Mouse (Mus musculus): ENCODE measurements around the gene Mknk2. TPM values are rescaled to one million over a fixed set of nuclear protein-coding genes. Genes with fewer than 3 reads are reported as not detected.
A peak's percentile ranks its signal among the peaks of the same experiment; 100 is the strongest.

The Mknk2 gene
- 68.8 and 73.0 TPM in 2 replicates for polyA plus RNA-seq (2015; fragmentation: Nextera tagmentation; extraction: Ambion mirVana)

GRCm38 (mm10) chr10:80677942-80678436 is at the start of gene Mknk2:
Mknk2 (minus strand) TSS chr10:80678112.
- Histone ChIP-seq H3K4me3 (replicated peaks) (peak within 1 kb of the TSS; percentile 92), H3K9me3 (no peaks in the 10 kb centered on the region), H3K9ac (peak within 1 kb of the TSS; percentile 65), H3K27ac (peak within 1 kb of the TSS; percentile 97), H3K36me3 (0 out of 2 replicates have a peak, but pooled peaks cover 2% of the 10 kb centered on the region), H3K27me3 (replicated peaks) (no peaks in the 10 kb centered on the region), H3K4me2 (replicated peaks) (peak within 1 kb of the TSS; percentile 83), H3K4me1 (replicated peaks) (peaks cover 45% of the 10 kb centered on the region)
- 7% methylated on average over 8 of the region's 8 CpGs for WGBS
- peak; percentile 34 for ATAC-seq

DNA sequence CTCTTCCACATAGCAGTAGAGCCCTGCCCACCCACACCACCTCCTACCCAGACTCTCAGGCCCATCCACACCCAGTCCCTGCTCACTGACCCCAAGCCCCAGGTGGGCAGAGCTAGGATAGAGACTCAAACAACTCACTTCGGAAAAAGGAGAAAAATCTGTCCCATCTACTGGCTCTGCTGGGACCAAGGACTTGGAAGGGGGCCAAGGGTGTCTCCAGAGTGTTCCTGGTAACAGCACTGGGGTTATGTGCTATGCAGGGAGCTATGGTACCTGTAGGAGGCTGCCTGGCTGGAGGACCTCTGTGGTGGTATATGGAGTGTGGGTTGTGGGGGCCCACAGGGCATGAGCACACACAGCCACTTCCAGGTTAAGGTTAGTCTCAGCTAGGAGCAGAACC is 39.4 kb upstream of the Mknk2 start:
- H3K27me3 ChIP-seq (replicated peaks) = no peaks in the 10 kb centered on the region
- H3K27ac ChIP-seq = no peak overlapping the region
- H3K9ac ChIP-seq = no peak overlapping the region
- ATAC-seq = no peak
- no peaks in the 10 kb centered on the region for H3K9me3 ChIP-seq
- peaks cover 88% of the 10 kb centered on the region for H3K36me3 ChIP-seq
- no peak overlapping the region for H3K4me3 ChIP-seq (replicated peaks)
- H3K4me2 ChIP-seq (replicated peaks) = no peak overlapping the region
- no peaks in the 10 kb centered on the region for H3K4me1 ChIP-seq (replicated peaks)
- WGBS = 90% methylated on average over 1 of the region's 1 CpGs

GRCm38 (mm10) chr10:80710834-80711233 is 32.9 kb upstream of the Mknk2 start:
- Histone ChIP-seq H3K4me1 (replicated peaks) (no peaks in the 10 kb centered on the region), H3K4me3 (replicated peaks) (no peak overlapping the region), H3K9ac (no peak overlapping the region), H3K36me3 (peaks cover 88% of the 10 kb centered on the region), H3K27ac (no peak overlapping the region), H3K27me3 (replicated peaks) (no peaks in the 10 kb centered on the region), H3K9me3 (no peaks in the 10 kb centered on the region), H3K4me2 (replicated peaks) (no peak overlapping the region)
- no peak for ATAC-seq
- 76% methylated on average over 3 of the region's 3 CpGs for WGBS

- H3K9ac ChIP-seq = no peak overlapping the region
- no peak overlapping the region for H3K4me3 ChIP-seq (replicated peaks)
- H3K4me1 ChIP-seq (replicated peaks) = peaks cover 20% of the 10 kb centered on the region
- no peaks in the 10 kb centered on the region for H3K27me3 ChIP-seq (replicated peaks)
- WGBS = 78% methylated on average over 3 of the region's 3 CpGs
- ATAC-seq = no peak
- H3K36me3 ChIP-seq = peaks cover 40% of the 10 kb centered on the region
- H3K27ac ChIP-seq = no peak overlapping the region
- H3K4me2 ChIP-seq (replicated peaks) = no peak overlapping the region
- H3K9me3 ChIP-seq = no peaks in the 10 kb centered on the region
Observed at GRCm38 (mm10) chr10:80705479-80705878, 27.6 kb upstream of the Mknk2 start.

DNA sequence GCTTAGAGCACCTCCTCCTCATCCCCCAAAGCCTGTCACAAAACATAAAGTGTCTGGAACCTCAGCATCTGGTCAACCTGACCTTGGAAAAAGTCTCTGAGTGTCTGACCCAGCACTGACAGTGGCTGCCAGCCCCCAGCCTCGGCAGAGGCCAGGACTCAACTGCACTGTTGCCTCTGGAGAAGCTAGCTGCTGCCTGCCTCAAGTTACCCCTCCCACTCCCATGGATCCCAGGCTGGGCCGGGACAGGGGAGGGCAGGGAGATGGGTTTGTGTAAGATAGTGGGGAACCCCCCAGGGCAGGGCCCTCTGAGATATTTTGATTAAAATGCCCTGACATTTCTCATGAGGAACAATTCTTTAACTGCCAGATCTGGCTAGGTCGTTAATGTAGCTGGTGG is 27.1 kb upstream of the Mknk2 start:
- no peak for ATAC-seq
- peaks cover 37% of the 10 kb centered on the region for H3K36me3 ChIP-seq
- H3K4me3 ChIP-seq (replicated peaks) = no peak overlapping the region
- no peak overlapping the region for H3K27ac ChIP-seq
- peaks cover 24% of the 10 kb centered on the region for H3K4me1 ChIP-seq (replicated peaks)
- H3K9me3 ChIP-seq = no peaks in the 10 kb centered on the region
- H3K4me2 ChIP-seq (replicated peaks) = no peak overlapping the region
- WGBS = 57% methylated on average over 3 of the region's 3 CpGs
- H3K9ac ChIP-seq = no peak overlapping the region
- no peaks in the 10 kb centered on the region for H3K27me3 ChIP-seq (replicated peaks)

GRCm38 (mm10) chr10:80704418-80704817 is 26.5 kb upstream of the Mknk2 start:
- WGBS = 89% methylated on average over 5 of the region's 5 CpGs
- no peak overlapping the region for H3K9ac ChIP-seq

GRCm38 (mm10) chr10:80703643-80704042 is 25.7 kb upstream of the Mknk2 start:
- Histone ChIP-seq H3K9ac (peak overlapping the region; percentile 40; the same call in 1 of the 2 replicates), H3K27ac (peak overlapping the region; percentile 85; the same call in 1 of the 2 replicates)
- no peak for ATAC-seq

More at GRCm38 (mm10) chr10:80704418-80704817, 26.5 kb upstream of the Mknk2 start:
- no peaks in the 10 kb centered on the region for H3K27me3 ChIP-seq (replicated peaks)
- peaks cover 27% of the 10 kb centered on the region for H3K4me1 ChIP-seq (replicated peaks)
- no peak for ATAC-seq
- H3K4me3 ChIP-seq (replicated peaks) = no peak overlapping the region
- no peak overlapping the region for H3K27ac ChIP-seq
- peaks cover 31% of the 10 kb centered on the region for H3K36me3 ChIP-seq
- no peak overlapping the region for H3K4me2 ChIP-seq (replicated peaks)
- no peaks in the 10 kb centered on the region for H3K9me3 ChIP-seq

DNA sequence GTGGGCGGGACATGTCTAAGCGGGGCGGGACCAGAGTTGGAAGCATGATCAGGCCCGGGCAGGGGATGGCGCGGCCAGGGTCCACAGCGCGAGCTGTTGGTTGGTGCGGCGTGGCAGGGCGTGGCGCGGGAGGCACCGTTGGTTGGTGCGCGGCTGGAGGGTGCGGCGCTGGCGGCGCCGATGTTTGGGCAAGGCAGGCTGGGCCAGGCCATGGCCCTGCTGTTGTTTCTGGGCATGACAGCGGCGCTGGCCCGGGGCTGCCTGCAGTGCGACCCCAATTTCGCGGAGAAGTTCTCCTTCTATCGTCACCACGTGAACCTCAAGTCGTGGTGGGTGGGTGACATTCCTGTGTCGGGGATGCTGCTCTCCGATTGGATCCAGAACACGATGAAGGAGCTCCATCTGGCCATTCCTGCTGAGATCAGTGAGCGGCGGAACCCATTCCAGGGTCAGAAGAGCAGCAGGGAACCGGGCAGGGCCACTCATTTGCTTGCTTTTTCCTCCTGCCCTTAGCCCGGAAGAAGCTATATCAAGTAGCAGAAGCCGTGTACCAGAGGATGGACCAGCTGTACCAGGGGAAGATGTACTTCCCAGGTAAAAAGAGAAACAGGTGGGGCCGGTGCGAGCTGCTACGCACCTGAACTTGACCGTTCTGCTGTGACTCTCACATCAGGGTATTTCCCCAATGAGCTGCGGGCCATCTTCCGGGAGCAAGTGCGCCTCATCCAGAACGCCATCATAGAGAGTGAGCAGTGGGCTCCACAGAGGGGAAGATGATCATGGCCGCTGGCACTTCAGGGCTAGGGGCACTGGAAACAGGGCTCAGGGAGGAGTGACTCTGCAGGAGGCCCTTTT is 24.9 kb upstream of the Mknk2 start:
- Histone ChIP-seq H3K4me3 (replicated peaks) (peak overlapping the region; percentile 64), H3K27me3 (replicated peaks) (no peaks in the 10 kb centered on the region), H3K4me2 (replicated peaks) (peak overlapping the region; percentile 86), H3K9ac (peak overlapping the region; percentile 40), H3K9me3 (no peaks in the 10 kb centered on the region), H3K4me1 (replicated peaks) (peaks cover 27% of the 10 kb centered on the region), H3K36me3 (peaks cover 14% of the 10 kb centered on the region; the same call in 1 of the 2 replicates), H3K27ac (peak overlapping the region; percentile 85)
- ATAC-seq = peak; percentile 94
- whole genome bisulfite sequencing = under 1% methylated on average over 47 of the region's 47 CpGs

More at GRCm38 (mm10) chr10:80703643-80704042, 25.7 kb upstream of the Mknk2 start:
- peak overlapping the region; percentile 64 for H3K4me3 ChIP-seq (replicated peaks)
- peaks cover 23% of the 10 kb centered on the region for H3K36me3 ChIP-seq
- peak overlapping the region; percentile 86 for H3K4me2 ChIP-seq (replicated peaks)
- H3K9me3 ChIP-seq = no peaks in the 10 kb centered on the region
- peaks cover 27% of the 10 kb centered on the region for H3K4me1 ChIP-seq (replicated peaks)
- no peaks in the 10 kb centered on the region for H3K27me3 ChIP-seq (replicated peaks)
- 84% methylated on average over 5 of the region's 5 CpGs for WGBS

DNA sequence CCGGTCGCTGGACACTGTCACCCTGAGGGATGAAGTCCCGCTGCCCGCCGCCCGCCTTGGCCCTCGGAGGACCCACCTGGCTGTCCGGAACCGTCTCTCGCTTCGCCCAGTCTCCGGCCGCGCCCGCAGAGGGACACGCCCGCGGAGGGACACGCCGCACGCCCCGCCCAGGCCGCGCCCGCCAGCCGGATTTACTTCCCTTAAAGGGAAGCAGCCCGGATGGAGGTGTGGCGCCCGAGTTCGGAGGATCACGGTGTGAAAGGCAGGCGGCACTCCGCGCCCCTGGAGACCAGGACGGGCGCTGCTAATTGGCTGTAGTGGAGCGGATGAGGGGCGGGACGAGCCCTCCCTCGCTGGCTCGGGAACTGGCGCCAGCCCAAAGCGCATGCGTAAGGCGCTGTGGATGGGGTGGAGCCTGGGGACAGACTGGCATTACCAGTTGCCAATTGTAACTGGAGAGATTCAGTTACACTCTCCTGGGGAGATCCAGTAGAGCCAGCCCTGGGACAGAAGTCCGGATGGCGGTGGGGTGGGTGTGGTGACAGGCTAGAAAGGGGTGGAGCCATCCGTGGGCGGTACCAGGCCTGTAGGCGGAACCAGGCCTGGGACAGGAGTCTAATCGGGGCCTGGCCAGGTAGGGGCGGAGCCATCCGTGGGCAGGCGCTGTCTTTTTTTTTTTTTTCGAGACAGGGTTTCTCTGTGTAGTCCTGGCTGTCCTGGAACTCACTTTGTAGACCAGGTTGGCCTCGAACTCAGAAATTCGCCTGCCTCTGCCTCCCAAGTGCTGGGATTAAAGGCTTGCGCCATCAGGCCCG is 24.0 kb upstream of the Mknk2 start, which contains the start of the genes Mob3a and Izumo4:
Gene Mob3a, minus strand, starts transcription at position 257 of the 815 bp plus-strand sequence.
Gene Izumo4, plus strand, starts transcription at position 464 of the 815 bp plus-strand sequence.
- H3K4me3 ChIP-seq (replicated peaks) = peak within 1 kb of the TSS; percentile 64
- no peaks in the 10 kb centered on the region for H3K9me3 ChIP-seq
- H3K9ac ChIP-seq = peak within 1 kb of the TSS; percentile 63
- peak within 1 kb of the TSS; percentile 85 for H3K27ac ChIP-seq
- H3K27me3 ChIP-seq (replicated peaks) = no peaks in the 10 kb centered on the region
- H3K4me1 ChIP-seq (replicated peaks) = peaks cover 27% of the 10 kb centered on the region
- H3K4me2 ChIP-seq (replicated peaks) = peak within 1 kb of the TSS; percentile 86
- ATAC-seq = peak; percentile 95
- WGBS = under 1% methylated on average over 59 of the region's 59 CpGs
- peaks cover 6% of the 10 kb centered on the region; the same call in 1 of the 2 replicates for H3K36me3 ChIP-seq

DNA sequence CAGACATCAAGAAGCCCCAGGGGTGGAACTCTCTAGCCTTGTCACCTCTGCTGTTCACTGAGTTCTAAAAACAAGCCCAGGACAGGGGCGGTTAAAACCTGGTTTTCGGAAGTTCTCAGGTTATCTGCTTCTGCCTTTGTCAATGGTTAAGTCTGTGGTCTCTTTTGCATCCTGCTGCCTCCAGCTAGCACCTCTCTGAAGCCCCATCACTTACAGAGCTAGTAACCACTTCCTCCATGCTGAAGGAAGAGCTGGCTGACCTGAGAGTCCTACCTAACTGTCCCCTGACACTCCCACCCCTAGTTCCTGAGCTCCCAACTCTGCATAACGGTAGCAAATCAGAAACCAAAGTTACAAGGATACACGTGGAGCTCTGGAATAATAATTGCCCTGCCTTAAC is 22.8 kb upstream of the Mknk2 start:
- 39% methylated on average over 4 of the region's 4 CpGs for WGBS
- H3K4me2 ChIP-seq (replicated peaks) = peak overlapping the region; percentile 86
- no peak for ATAC-seq
- H3K9me3 ChIP-seq = no peaks in the 10 kb centered on the region
- H3K9ac ChIP-seq = peak overlapping the region; percentile 63; the same call in 1 of the 2 replicates
- peaks cover 32% of the 10 kb centered on the region for H3K4me1 ChIP-seq (replicated peaks)
- H3K27me3 ChIP-seq (replicated peaks) = no peaks in the 10 kb centered on the region
- H3K27ac ChIP-seq = no peak overlapping the region
- H3K4me3 ChIP-seq (replicated peaks) = peak overlapping the region; percentile 64
- no peaks in the 10 kb centered on the region for H3K36me3 ChIP-seq

GRCm38 (mm10) chr10:80700038-80700504 is 22.2 kb upstream of the Mknk2 start:
- H3K4me2 ChIP-seq (replicated peaks) = peak overlapping the region; percentile 86; the same call in 1 of the 2 replicates
- H3K4me3 ChIP-seq (replicated peaks) = no peak overlapping the region
- H3K9ac ChIP-seq = no peak overlapping the region
- 70% methylated on average over 7 of the region's 7 CpGs for WGBS
- H3K27ac ChIP-seq = no peak overlapping the region
- no peak for ATAC-seq
- no peaks in the 10 kb centered on the region for H3K36me3 ChIP-seq
- H3K9me3 ChIP-seq = no peaks in the 10 kb centered on the region
- H3K27me3 ChIP-seq (replicated peaks) = no peaks in the 10 kb centered on the region
- peaks cover 37% of the 10 kb centered on the region for H3K4me1 ChIP-seq (replicated peaks)

All from intestine, embryonic 15.5 days (tissue).